Mouse (Mus musculus) embryonic facial prominence, embryonic 11.5 days (tissue): ENCODE results near the gene Vdr. TPM values are rescaled to one million over a fixed set of nuclear protein-coding genes. Genes with fewer than 3 reads are reported as not detected.
A peak's percentile ranks its signal among the peaks of the same experiment; 100 is the strongest.

Experiments used
- ATAC-seq: fragments of 200-750 bp; cut with Nextera tagmentation; replicated peaks from 2 replicates; pipeline ENCODE4 v1.8.0; 2017; ENCODE audit warnings: low read depth; ENCODE audit not compliant: insufficient number of reproducible peaks, low FRiP score, low TSS enrichment
- DNase-seq: peaks from one replicate; pipeline ENCODE4 v3.0.0-alpha.2; 2015; ENCODE audit warnings: low spot score
- H3K27ac ChIP-seq: fragments of 300-500 bp; sonication (generic); replicated peaks from 2 replicates; pipeline ENCODE4 v1.5.1; 2014; ENCODE audit warnings: mild to moderate bottlenecking, low read depth, low read length, control low read depth
- H3K27me3 ChIP-seq: fragments of 300-500 bp; sonication (generic); 2 replicates; pipeline ENCODE4 v1.6.1; 2014; ENCODE audit warnings: mild to moderate bottlenecking, low read length, moderate library complexity, mixed read lengths; ENCODE audit not compliant: control insufficient read depth, insufficient read depth
- H3K36me3 ChIP-seq: fragments of 300-500 bp; sonication (generic); replicated peaks from 2 replicates; pipeline ENCODE4 v1.6.1; 2014; ENCODE audit warnings: low read depth, mild to moderate bottlenecking, low read length, moderate library complexity, mixed read lengths; ENCODE audit not compliant: control insufficient read depth, insufficient read depth
- H3K4me1 ChIP-seq: fragments of 300-500 bp; sonication (generic); 2 replicates; pipeline ENCODE4 v1.6.1; 2014; ENCODE audit warnings: low read length, mixed read lengths; ENCODE audit not compliant: control insufficient read depth, insufficient read depth
- H3K4me2 ChIP-seq: fragments of 300-500 bp; sonication (generic); 2 replicates; pipeline ENCODE4 v1.6.1; 2014; ENCODE audit warnings: low read depth, mild to moderate bottlenecking, control low read depth, low read length, moderate library complexity
- H3K4me3 ChIP-seq: fragments of 300-500 bp; sonication (generic); 2 replicates; pipeline ENCODE4 v1.5.1; 2014; ENCODE audit warnings: low read depth, low read length, control low read depth
- H3K9ac ChIP-seq: fragments of 300-500 bp; sonication (generic); replicated peaks from 2 replicates; pipeline ENCODE4 v1.6.1; 2014; ENCODE audit warnings: mild to moderate bottlenecking, control low read depth, low read length
- H3K9me3 ChIP-seq: fragments of 300-500 bp; sonication (generic); replicated peaks from 2 replicates; pipeline ENCODE4 v1.6.1; 2016; ENCODE audit warnings: mild to moderate bottlenecking, low read length, inconsistent platforms, mixed read lengths; ENCODE audit not compliant: control insufficient read depth
- WGBS: fragments of 180-500 bp; shearing (Covaris S2); extraction: QIAGEN DNeasy Blood & Tissue Kit; methylation state at CpG from one replicate; pipeline ENCODE4 v1.1.7; 2014; 5-methylcytosine and 5-hydroxymethylcytosine counted together
- polyA plus RNA-seq: library from polyadenylated mRNA; unstranded; fragments of >200 nt; fragmentation: Nextera tagmentation; extraction: Ambion mirVana; gene quantifications from 2 replicates; pipeline ENCODE4 v1.2.1, GENCODE M21; 2014

Vdr gene
- polyA plus RNA-seq, 1 experiment from 2014 or later = 0.29 TPM

GRCm38 (mm10) chr15:97829432-97829831 lies 81.0 kb downstream of the Vdr start:
- Histone ChIP-seq H3K27me3 (no peaks in the 10 kb centered on the region), H3K27ac (no peak overlapping the region; the same call in 1 of the 2 replicates), H3K4me1 (peaks cover 14% of the 10 kb centered on the region), H3K9ac (0 out of 2 replicates have a peak overlapping the region, but pooled peaks have one; percentile 18), H3K9me3 (no peaks in the 10 kb centered on the region), H3K4me2 (peak overlapping the region; percentile 79), H3K36me3 (no peaks in the 10 kb centered on the region), H3K4me3 (peak overlapping the region; percentile 96; the same call in 1 of the 2 replicates)
- no peak for DNase-seq
- 39% methylated on average over 2 of the region's 2 CpGs for WGBS
- ATAC-seq = no peak

GRCm38 (mm10) chr15:97828901-97829338 lies 81.5 kb downstream of the Vdr start:
- H3K36me3 ChIP-seq = no peaks in the 10 kb centered on the region
- no peak for ATAC-seq
- no peaks in the 10 kb centered on the region for H3K27me3 ChIP-seq
- H3K9me3 ChIP-seq = no peaks in the 10 kb centered on the region
- DNase-seq = peak; percentile 30
- WGBS = 42% methylated on average over 5 of the region's 5 CpGs
- H3K27ac ChIP-seq = no peak overlapping the region; the same call in 1 of the 2 replicates
- no peak overlapping the region; the same call in 1 of the 2 replicates for H3K4me2 ChIP-seq
- 0 out of 2 replicates have a peak overlapping the region, but pooled peaks have one; percentile 18 for H3K9ac ChIP-seq
- H3K4me1 ChIP-seq = peaks cover 14% of the 10 kb centered on the region
- H3K4me3 ChIP-seq = no peak overlapping the region

- peak overlapping the region; percentile 4; the same call in 1 of the 2 replicates for H3K9ac ChIP-seq
- no peak for DNase-seq
- H3K4me2 ChIP-seq = no peak overlapping the region
- H3K9me3 ChIP-seq = no peaks in the 10 kb centered on the region
- no peak overlapping the region for H3K27ac ChIP-seq
- no peaks in the 10 kb centered on the region for H3K36me3 ChIP-seq
- H3K4me3 ChIP-seq = no peak overlapping the region
- 58% methylated on average over 6 of the region's 6 CpGs for WGBS
- peaks cover 14% of the 10 kb centered on the region for H3K4me1 ChIP-seq
- no peaks in the 10 kb centered on the region for H3K27me3 ChIP-seq
- no peak for ATAC-seq
Observed at GRCm38 (mm10) chr15:97828221-97828842, 82.1 kb downstream of the Vdr start.

- Histone ChIP-seq H3K9me3 (no peaks in the 10 kb centered on the region), H3K27me3 (no peaks in the 10 kb centered on the region), H3K4me2 (no peak overlapping the region; the same call in 1 of the 2 replicates), H3K27ac (no peak overlapping the region), H3K36me3 (no peaks in the 10 kb centered on the region), H3K4me1 (peaks cover 13% of the 10 kb centered on the region), H3K4me3 (no peak overlapping the region), H3K9ac (no peak overlapping the region)
- 86% methylated on average over 8 of the region's 8 CpGs for WGBS
- DNase-seq (no peak), ATAC-seq (no peak)
Observed at GRCm38 (mm10) chr15:97827401-97827800, 83.0 kb downstream of the Vdr start.

DNA sequence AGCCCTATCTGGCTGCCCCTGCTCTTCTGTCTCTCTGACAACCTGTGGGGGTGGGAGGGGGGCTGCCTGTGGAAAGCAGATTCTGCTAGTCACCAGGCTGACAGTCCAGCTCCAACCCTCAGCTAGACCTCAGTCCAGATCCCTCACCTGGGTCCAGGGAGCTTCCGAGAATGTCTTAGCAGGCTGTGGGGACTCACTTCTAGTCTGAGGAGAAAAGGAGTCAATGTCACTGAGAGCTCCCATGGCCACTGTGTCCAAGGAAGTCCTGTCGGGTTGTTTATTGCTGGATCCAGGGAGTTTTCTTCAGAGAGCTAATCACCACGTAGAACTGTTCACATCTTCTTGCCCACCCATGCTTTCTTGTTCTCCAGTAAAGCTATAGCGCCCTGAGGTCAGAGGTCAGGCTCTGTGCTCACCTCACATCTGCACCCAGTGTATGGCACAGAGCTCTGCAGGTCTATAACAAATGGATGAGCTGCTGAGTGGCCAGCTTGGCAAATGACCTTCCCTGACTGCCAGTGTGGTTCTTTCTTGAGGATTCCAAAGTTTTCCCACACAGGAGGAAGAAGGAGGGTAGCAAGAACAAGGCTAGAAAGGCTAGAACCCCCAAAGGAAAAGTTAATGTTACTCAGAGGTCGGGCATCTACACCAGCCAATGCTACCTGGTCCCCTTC lies 83.7 kb downstream of the Vdr start:
- no peaks in the 10 kb centered on the region for H3K27me3 ChIP-seq
- WGBS = 67% methylated on average over 5 of the region's 5 CpGs

DNA sequence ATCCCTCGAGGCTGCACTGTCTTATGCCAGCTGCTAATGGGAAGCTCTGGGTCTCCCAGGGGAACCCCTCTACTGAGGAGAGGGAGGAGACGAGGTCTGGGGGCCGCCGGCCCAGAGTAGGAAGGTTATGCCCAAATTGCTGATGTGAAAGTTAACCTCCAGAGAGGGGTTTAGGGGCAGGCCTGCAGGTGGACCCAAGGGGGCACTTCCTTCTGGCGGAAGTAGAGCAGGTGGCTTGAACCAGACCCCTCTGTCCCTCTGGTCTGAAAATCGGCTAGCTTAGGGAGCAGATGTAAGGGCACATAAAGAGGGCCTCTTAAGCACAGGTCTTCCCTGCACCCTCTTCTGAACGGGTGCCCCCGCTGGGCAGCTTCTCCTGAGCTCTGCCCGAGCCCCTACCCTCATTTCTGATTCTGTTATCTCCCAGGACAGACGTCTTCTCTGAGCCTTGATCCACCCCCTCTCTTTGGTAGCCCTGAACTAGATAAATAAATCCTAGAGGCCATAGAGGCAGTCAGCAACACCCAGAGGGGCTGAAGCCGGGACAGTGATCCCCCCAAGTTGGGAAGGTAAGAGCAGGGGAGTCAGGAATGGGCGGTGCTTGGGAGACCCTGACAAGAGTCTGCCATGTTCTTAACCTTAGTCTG lies 84.4 kb downstream of the Vdr start:
- Histone ChIP-seq H3K27ac (no peak overlapping the region), H3K27me3 (no peaks in the 10 kb centered on the region), H3K4me3 (no peak overlapping the region), H3K9ac (peak overlapping the region; percentile 50; the same call in 1 of the 2 replicates), H3K36me3 (no peaks in the 10 kb centered on the region), H3K4me1 (peaks cover 11% of the 10 kb centered on the region), H3K9me3 (no peaks in the 10 kb centered on the region), H3K4me2 (no peak overlapping the region; the same call in 1 of the 2 replicates)
- ATAC-seq = no peak
- 46% methylated on average over 12 of the region's 12 CpGs for WGBS
- no peak for DNase-seq

More for the DNA sequence above, 83.7 kb downstream of the Vdr start:
- no peaks in the 10 kb centered on the region for H3K36me3 ChIP-seq
- no peak overlapping the region for H3K27ac ChIP-seq
- DNase-seq = no peak
- ATAC-seq = no peak
- H3K9me3 ChIP-seq = no peaks in the 10 kb centered on the region
- H3K4me1 ChIP-seq = peaks cover 11% of the 10 kb centered on the region
- H3K9ac ChIP-seq = no peak overlapping the region
- no peak overlapping the region for H3K4me3 ChIP-seq
- H3K4me2 ChIP-seq = no peak overlapping the region

GRCm38 (mm10) chr15:97825071-97825940 lies 85.1 kb downstream of the Vdr start:
- Histone ChIP-seq H3K4me2 (peak overlapping the region; percentile 43), H3K4me1 (peaks cover 11% of the 10 kb centered on the region), H3K27me3 (no peaks in the 10 kb centered on the region), H3K4me3 (0 out of 2 replicates have a peak overlapping the region, but pooled peaks have one; percentile 4), H3K36me3 (no peaks in the 10 kb centered on the region), H3K9me3 (no peaks in the 10 kb centered on the region), H3K27ac (peak overlapping the region; percentile 16; the same call in 1 of the 2 replicates), H3K9ac (peak overlapping the region; percentile 50)
- 0 out of 2 replicates have a peak, but pooled peaks have one; percentile 30 for ATAC-seq
- 10% methylated on average over 29 of the region's 29 CpGs for WGBS
- peak; percentile 56 for DNase-seq
